Mouse (Mus musculus) layer of hippocampus, postnatal 10 days (tissue): ENCODE measurements around the gene Larp1. TPM values are rescaled to one million over a fixed set of nuclear protein-coding genes. Genes with fewer than 3 reads are reported as not detected.
A peak's percentile ranks its signal among the peaks of the same experiment; 100 is the strongest.

Experiments
- DNase-seq, 2 experiments: peaks; one replicate each; pipeline ENCODE4 v3.0.0; 2021; ENCODE audit warnings: low spot score in 2 of 2
- total RNA-seq, 2 experiments: library from RNA; stranded (reverse); gene quantifications; 2 replicates each; pipeline ENCODE4 v1.2.3; 2021

Larp1 gene
- total RNA-seq, 2 experiments from 2014 or later, result 89.6 to 92.3 TPM

- DNase-seq, result no peak
Measured at GRCm38 (mm10) chr11:57998872-57999271, 10.0 kb upstream of the Larp1 start.

GRCm38 (mm10) chr11:58003126-58003525 lies 5.7 kb upstream of the Larp1 start:
- no peak for DNase-seq

GRCm38 (mm10) chr11:58003734-58004133 lies 5.1 kb upstream of the Larp1 start:
- no peak for DNase-seq

GRCm38 (mm10) chr11:58005110-58005509 lies 3.8 kb upstream of the Larp1 start:
- no peak for DNase-seq

- no peak for DNase-seq
Measured at GRCm38 (mm10) chr11:58008013-58008412, 851 bp upstream of the Larp1 start.

GRCm38 (mm10) chr11:58008437-58009050 lies 320 bp upstream of the Larp1 start:
- DNase-seq, result peak; percentile 74 to 84

GRCm38 (mm10) chr11:58009516-58010141 lies 765 bp downstream of the Larp1 start:
- peak; percentile 58 to 76 for DNase-seq

GRCm38 (mm10) chr11:58010226-58010781 lies 1.4 kb downstream of the Larp1 start:
- no peak for DNase-seq

- no peak for DNase-seq
Measured at GRCm38 (mm10) chr11:58010930-58011329, 2.1 kb downstream of the Larp1 start.

GRCm38 (mm10) chr11:58011813-58012212 lies 2.9 kb downstream of the Larp1 start:
- no peak for DNase-seq

GRCm38 (mm10) chr11:58012674-58013073 lies 3.8 kb downstream of the Larp1 start:
- DNase-seq, result no peak

- no peak for DNase-seq
Measured at GRCm38 (mm10) chr11:58013100-58013499, 4.2 kb downstream of the Larp1 start.

- no peak for DNase-seq
Measured at GRCm38 (mm10) chr11:58014604-58015003, 5.7 kb downstream of the Larp1 start.

GRCm38 (mm10) chr11:58015339-58015738 lies 6.5 kb downstream of the Larp1 start:
- no peak for DNase-seq

- no peak for DNase-seq
Measured at GRCm38 (mm10) chr11:58016371-58016770, 7.5 kb downstream of the Larp1 start.

GRCm38 (mm10) chr11:58017422-58017821 lies 8.6 kb downstream of the Larp1 start:
- no peak for DNase-seq

GRCm38 (mm10) chr11:58018287-58018686 lies 9.4 kb downstream of the Larp1 start:
- no peak for DNase-seq

- no peak for DNase-seq
Measured at GRCm38 (mm10) chr11:58018701-58019100, 9.8 kb downstream of the Larp1 start.

- DNase-seq, result no peak
Measured at GRCm38 (mm10) chr11:58021095-58021494, 12.2 kb downstream of the Larp1 start.

- no peak for DNase-seq
Measured at GRCm38 (mm10) chr11:58021618-58022017, 12.8 kb downstream of the Larp1 start.

GRCm38 (mm10) chr11:58024271-58024670 lies 15.4 kb downstream of the Larp1 start:
- no peak for DNase-seq

- DNase-seq, result no peak
Measured at GRCm38 (mm10) chr11:58024671-58025070, 15.8 kb downstream of the Larp1 start.

- DNase-seq, result no peak
Measured at GRCm38 (mm10) chr11:58025881-58026280, 17.0 kb downstream of the Larp1 start.
